Comparison of ENCODE assay signal across 8 mouse cellular contexts in genomic region chr7:92742341-92742741, GRCm38 (mm10). TPM values are rescaled to one million over a fixed set of nuclear protein-coding genes. Genes with fewer than 3 reads are reported as not detected.
DNase-seq lines count a peak whose midpoint lies in the region; ATAC-seq lines count a peak whose summit lies in the region.

No protein-coding gene starts in this region.

- H3K4me2 ChIP-seq in kidney, embryonic 15.5 days: peak overlapping the region; percentile 94
- H3K4me2 ChIP-seq in limb, embryonic 15.5 days: peak overlapping the region; percentile 83
- peak overlapping the region; percentile 58 for H3K4me2 ChIP-seq in stomach, embryonic 14.5 days (replicated peaks; ENCODE audit: low read depth, low read length)

- H3K9me3 ChIP-seq in kidney, embryonic 15.5 days (replicated peaks): no peaks in the 10 kb centered on the region
- H3K9me3 ChIP-seq in forebrain, embryonic 10.5 days: no peaks in the 10 kb centered on the region
- no peaks in the 10 kb centered on the region for H3K9me3 ChIP-seq in limb, embryonic 15.5 days
- no peaks in the 10 kb centered on the region for H3K9me3 ChIP-seq in stomach, embryonic 14.5 days (ENCODE audit: control insufficient read depth, low read depth, low read length)

- ATAC-seq in kidney, embryonic 15.5 days (replicated peaks; ENCODE audit: low FRiP score): no peak
- ATAC-seq in limb, embryonic 15.5 days (ENCODE audit: insufficient number of reproducible peaks, low FRiP score, low TSS enrichment, low read depth): no peak
- no peak for ATAC-seq in stomach, embryonic 14.5 days (ENCODE audit: insufficient number of reproducible peaks, insufficient read depth, low FRiP score, low read depth)

- H3K4me3 ChIP-seq in kidney, embryonic 15.5 days (replicated peaks): peak overlapping the region; percentile 83
- peak overlapping the region; percentile 89 for H3K4me3 ChIP-seq in forebrain, embryonic 10.5 days
- peak overlapping the region; percentile 60 for H3K4me3 ChIP-seq in limb, embryonic 15.5 days
- H3K4me3 ChIP-seq in stomach, embryonic 14.5 days (ENCODE audit: low read depth, low read length): peak overlapping the region; percentile 76

- H3K4me1 ChIP-seq in kidney, embryonic 15.5 days: peaks cover 39% of the 10 kb centered on the region
- peaks cover 50% of the 10 kb centered on the region for H3K4me1 ChIP-seq in forebrain, embryonic 10.5 days
- H3K4me1 ChIP-seq in limb, embryonic 15.5 days: peaks cover 27% of the 10 kb centered on the region
- peaks cover 17% of the 10 kb centered on the region; the same call in 1 of the 2 replicates for H3K4me1 ChIP-seq in stomach, embryonic 14.5 days (ENCODE audit: control insufficient read depth, insufficient read depth, low read length)

- DNase-seq in kidney, postnatal 10 days: no peak
- DNase-seq in NIH3T3 (ENCODE audit: low read depth): peak; percentile 47
- peak; percentile 20 for DNase-seq in forebrain, embryonic 10.5 days (ENCODE audit: extremely low spot score, low spot score)
- no peak for DNase-seq in urinary bladder, postnatal 36 days (ENCODE audit: low spot score in 2 of 2)
- no peak for DNase-seq in frontal cortex, postnatal 14 days (ENCODE audit: low spot score in 2 of 2)

- peaks cover 11% of the 10 kb centered on the region for H3K36me3 ChIP-seq in kidney, embryonic 15.5 days
- H3K36me3 ChIP-seq in forebrain, embryonic 10.5 days (replicated peaks): peaks cover 24% of the 10 kb centered on the region
- H3K36me3 ChIP-seq in limb, embryonic 15.5 days: peaks cover 10% of the 10 kb centered on the region; the same call in 1 of the 2 replicates
- H3K36me3 ChIP-seq in stomach, embryonic 14.5 days (ENCODE audit: control insufficient read depth, insufficient read depth, low read length): peaks cover 15% of the 10 kb centered on the region; the same call in 1 of the 2 replicates

- no peaks in the 10 kb centered on the region for H3K27me3 ChIP-seq in kidney, embryonic 15.5 days
- peaks cover 16% of the 10 kb centered on the region; the same call in 1 of the 2 replicates for H3K27me3 ChIP-seq in forebrain, embryonic 10.5 days (ENCODE audit: poor library complexity, severe bottlenecking)
- no peaks in the 10 kb centered on the region for H3K27me3 ChIP-seq in limb, embryonic 15.5 days
- H3K27me3 ChIP-seq in stomach, embryonic 14.5 days (ENCODE audit: control insufficient read depth, insufficient read depth, low read length): no peaks in the 10 kb centered on the region

- H3K27ac ChIP-seq in kidney, embryonic 15.5 days: peak overlapping the region; percentile 54
- H3K27ac ChIP-seq in forebrain, embryonic 10.5 days: peak overlapping the region; percentile 99
- peak overlapping the region; percentile 62; the same call in 1 of the 2 replicates for H3K27ac ChIP-seq in limb, embryonic 15.5 days
- H3K27ac ChIP-seq in stomach, embryonic 14.5 days (ENCODE audit: low read length): peak overlapping the region; percentile 64; the same call in 1 of the 2 replicates

- peak overlapping the region; percentile 90 for H3K9ac ChIP-seq in kidney, embryonic 15.5 days
- H3K9ac ChIP-seq in limb, embryonic 15.5 days: peak overlapping the region; percentile 57
- H3K9ac ChIP-seq in stomach, embryonic 14.5 days (replicated peaks; ENCODE audit: low read depth, low read length): peak overlapping the region; percentile 34

- under 1% methylated on average over 16 of the region's 16 CpGs for WGBS in kidney, embryonic 15.5 days
- 1% methylated on average over 16 of the region's 16 CpGs for WGBS in forebrain, embryonic 10.5 days
- under 1% methylated on average over 16 of the region's 16 CpGs for WGBS in limb, embryonic 15.5 days
- 1% methylated on average over 16 of the region's 16 CpGs for whole genome bisulfite sequencing in stomach, embryonic 14.5 days

RNA-seq across cellular contexts. Expression of gene Rab30, which starts 0.9 kb away (rescaled TPM):
- polyA plus RNA-seq in kidney, embryonic 15.5 days (2015; fragmentation: Nextera tagmentation; extraction: Ambion mirVana): 8.2 and 8.3 TPM in 2 replicates
- polyA plus RNA-seq in forebrain, embryonic 10.5 days (2016; fragmentation: Nextera tagmentation; extraction: Ambion mirVana): 12.2 and 15.6 TPM in 2 replicates
- polyA plus RNA-seq in limb, embryonic 15.5 days (2015; fragmentation: Nextera tagmentation; extraction: Ambion mirVana): 21.3 and 22.4 TPM in 2 replicates
- 31.8 and 34.5 TPM in 2 replicates for polyA plus RNA-seq in stomach, embryonic 14.5 days (2014; fragmentation: Nextera tagmentation; extraction: Ambion mirVana)

Comparison
In these comparisons a context has a peak if more than half of its experiments do, and no peak if none do; other contexts are left out.
1. H3K9ac ChIP-seq: peak in every context shown above with its lines; median percentile 90 in kidney, embryonic 15.5 days; 57 in limb, embryonic 15.5 days; 34 in stomach, embryonic 14.5 days.
2. DNase-seq: peak in NIH3T3 (single experiment) and forebrain, embryonic 10.5 days (single experiment); none in kidney, postnatal 10 days (single experiment), urinary bladder, postnatal 36 days (0 of 2) and frontal cortex, postnatal 14 days (0 of 2).
3. Peak in every context shown above with its lines, with median percentiles within 50 percentile points of each other: H3K27ac ChIP-seq, H3K4me2 ChIP-seq and H3K4me3 ChIP-seq.